Mouse (Mus musculus) left cerebral cortex, adult 8-10 months (tissue): ENCODE data around the gene Aebp2. TPM values are rescaled to one million over a fixed set of nuclear protein-coding genes. Genes with fewer than 3 reads are reported as not detected.
"Not testable (repeated sequence)": the region's sequence is repeated elsewhere in the genome, so short reads cannot be mapped to it uniquely, and the experiment has no call there.

Experiments used
- DNase-seq, 2 experiments: peaks; one replicate each; pipeline ENCODE4 v3.0.0; 2022; ENCODE audit warnings: low spot score in 2 of 2
- total RNA-seq, 4 experiments: library from RNA; stranded (reverse); gene quantifications; 2 replicates each; pipeline ENCODE4 v1.2.4; 2022

Gene Aebp2
- 10 to 100 TPM; 64.8 to 73.9 (median 69.0) TPM for total RNA-seq

DNA sequence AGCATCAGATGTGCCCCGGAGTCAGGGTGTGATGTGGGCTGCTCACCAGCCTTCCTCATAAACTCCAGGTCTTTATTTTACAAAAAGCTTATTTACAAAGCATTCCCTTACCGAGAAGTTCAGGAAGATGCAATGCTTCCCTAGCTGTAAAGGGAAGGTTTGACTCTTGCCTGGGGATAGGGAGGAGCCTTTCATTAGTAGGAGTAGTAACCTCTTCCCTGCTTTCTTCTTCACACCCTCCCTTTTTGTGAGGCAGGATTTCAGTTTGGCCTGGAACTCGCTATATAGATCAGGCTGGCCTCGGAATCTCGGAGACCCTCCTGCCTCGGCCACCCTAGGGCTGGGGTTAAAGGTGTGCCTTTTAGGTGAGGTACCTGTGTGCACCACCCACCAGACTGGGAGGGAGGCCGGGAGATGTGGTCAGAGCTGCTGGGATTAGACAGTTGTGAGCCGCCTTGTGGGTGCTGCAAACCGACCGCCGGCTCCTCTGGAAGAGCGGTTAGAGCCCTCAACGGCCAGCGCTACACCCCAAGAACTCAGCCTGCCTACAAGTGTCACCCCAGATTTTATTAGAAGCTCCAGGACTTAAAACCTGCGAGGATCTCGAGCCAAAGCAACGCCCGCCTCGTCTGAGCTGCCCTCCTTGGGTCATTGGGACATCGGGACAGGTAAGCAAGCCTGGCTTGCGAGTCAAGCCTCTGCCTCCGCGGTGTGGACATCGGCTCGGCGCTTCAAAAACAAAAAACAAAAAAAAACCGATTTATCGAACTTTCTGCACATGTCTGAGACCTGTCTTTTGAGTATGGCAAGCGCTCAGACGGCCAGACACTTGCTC lies at the start of gene Aebp2:
Aebp2 (plus strand) TSS at position 273 of the 835 bp plus-strand sequence.
- peak in 1 of 2 experiments; percentile 43 for DNase-seq

DNA sequence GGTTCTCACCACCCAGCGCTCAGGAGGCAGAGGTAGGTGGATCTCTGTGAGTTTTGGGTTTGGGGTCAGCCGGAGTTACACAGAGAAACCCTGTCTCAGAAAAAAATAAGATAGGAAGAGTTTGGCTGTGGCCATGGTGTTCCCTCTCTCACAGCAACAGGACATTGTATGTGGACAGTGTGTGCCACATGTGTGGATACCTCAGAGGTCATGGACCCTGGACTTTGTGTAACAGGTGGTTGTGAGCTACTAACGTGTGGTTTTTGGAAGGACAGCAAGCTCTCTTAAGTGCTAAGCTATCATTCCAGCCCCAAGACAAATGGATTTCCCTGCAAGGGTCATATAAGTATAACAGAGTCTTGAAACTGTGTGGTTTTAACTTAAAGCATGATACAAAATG lies 47.5 kb upstream of the Aebp2 start:
- no peak for DNase-seq

DNA sequence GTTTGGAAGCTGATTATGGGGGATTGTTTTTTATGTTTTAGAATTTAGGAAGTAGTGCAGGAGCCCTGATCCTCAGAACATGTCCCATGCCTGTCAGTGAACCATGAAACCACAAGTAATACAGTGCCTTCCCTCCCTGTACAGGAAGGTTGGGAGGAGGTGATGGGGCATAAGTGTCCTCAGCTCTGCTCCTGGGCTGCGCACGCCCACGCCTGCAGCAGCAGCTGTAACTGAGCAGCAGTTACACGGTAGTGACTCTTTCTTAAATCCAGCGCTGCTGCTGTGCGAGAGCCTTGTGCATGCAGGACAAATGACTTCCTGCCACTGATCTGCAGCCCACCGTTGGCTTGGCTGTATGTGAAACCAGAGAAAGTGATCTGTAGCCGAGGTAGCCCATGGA lies 46.3 kb upstream of the Aebp2 start:
- no peak for DNase-seq

DNA sequence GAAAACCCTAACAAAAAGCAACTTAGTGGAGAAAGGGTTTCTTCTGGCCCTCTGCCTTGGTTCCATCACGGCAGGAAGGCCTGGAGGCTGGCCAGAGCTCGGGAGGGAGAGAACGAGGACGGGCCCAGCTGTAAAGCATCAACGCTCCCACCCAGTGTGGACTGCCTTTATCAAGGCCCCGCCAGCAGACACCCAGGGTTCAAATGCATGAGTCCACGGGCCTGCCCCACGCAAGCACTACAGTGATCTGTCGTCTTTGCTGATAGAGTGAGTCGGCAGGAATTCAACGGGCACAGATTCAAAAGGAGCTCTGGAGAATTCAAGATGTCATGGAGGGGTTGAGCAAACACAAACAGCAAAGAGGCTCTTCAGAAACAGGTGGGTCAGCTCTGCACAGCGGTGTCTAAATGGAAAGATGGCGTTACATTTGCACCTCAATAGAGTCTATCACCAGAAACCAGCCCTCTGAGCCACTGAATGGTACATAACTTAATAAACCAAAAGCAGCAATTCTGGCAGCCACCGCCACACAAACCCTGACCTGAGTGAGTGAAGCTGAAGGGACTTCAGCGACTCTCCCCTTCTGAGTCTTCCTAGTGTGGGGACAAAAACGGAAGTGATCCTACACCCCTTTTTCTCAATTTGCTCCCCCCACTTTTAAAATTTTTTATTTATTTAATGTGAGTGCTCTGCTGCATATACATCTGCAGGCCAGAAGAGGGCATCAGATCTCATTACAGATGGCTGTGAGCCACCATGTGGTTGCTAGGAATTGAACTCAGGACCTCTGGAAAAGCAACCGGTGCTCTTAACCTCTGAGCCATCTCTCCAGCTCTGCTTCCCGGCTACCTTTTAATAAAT lies 45.3 kb upstream of the Aebp2 start:
- no peak for DNase-seq

DNA sequence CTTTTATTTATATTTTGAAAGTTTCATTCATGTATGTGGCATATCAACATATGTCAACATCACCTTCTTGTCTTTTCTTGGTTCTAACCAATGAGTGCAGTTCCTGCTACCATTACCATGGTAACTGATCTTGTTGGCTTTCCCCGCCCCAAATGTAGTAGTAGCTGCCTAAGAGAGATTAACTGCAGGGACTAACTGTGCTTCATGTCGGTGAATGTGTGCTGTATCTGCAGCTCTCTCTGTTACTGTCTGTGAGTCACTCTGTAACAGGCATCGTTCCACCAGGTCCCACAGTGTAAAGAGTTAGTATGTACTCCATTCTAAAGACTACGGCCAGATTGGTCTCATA lies 44.7 kb upstream of the Aebp2 start:
- DNase-seq: no peak

DNA sequence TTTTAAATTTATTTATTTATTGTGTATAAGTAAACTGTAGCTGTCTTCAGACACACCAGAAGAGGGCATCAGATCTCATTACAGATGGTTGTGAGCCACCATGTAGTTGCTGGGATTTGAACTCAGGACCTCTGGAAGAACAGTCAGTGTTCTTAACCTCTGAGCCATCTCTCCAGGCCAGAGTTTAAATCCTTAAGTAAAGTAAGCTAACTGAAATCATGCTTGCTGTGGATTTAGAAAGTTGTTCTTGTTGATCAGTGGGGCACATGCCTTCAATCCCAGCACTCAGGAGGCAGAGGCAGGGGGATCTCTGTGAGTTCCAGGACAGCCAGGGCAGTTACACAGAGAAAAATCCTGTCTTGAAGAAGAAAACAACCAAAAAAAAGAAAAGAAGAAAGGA lies 43.5 kb upstream of the Aebp2 start:
- DNase-seq: not testable (repeated sequence)

GRCm38 (mm10) chr6:140580170-140580569 lies 42.3 kb upstream of the Aebp2 start:
- DNase-seq: no peak

DNA sequence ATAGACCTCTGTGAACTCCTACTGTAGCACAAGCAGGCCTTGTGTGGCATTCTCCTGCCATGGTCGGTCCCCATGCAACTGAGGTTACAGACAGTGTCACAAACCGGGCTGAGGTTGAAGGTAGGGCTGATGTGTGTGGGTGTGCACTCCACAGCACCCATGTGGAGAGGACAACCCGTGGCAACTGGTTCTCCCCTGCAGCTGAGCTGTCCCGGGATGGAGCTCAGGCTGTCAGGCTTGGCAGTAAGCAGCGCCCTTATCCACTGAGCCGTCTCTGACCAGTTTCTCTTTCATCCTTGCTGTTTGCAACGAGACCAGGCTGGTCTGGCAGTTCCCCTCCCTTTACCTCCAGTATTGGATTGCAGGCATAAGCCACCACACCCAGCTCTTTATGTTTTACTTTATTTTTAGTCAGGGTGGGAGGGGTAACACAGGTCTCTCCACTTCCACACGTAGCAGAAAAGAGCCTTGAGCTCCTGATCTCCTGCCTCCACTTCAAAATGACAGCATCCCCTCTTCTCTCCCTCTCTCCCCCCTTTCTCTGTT lies 35.7 kb upstream of the Aebp2 start:
- no peak for DNase-seq

DNA sequence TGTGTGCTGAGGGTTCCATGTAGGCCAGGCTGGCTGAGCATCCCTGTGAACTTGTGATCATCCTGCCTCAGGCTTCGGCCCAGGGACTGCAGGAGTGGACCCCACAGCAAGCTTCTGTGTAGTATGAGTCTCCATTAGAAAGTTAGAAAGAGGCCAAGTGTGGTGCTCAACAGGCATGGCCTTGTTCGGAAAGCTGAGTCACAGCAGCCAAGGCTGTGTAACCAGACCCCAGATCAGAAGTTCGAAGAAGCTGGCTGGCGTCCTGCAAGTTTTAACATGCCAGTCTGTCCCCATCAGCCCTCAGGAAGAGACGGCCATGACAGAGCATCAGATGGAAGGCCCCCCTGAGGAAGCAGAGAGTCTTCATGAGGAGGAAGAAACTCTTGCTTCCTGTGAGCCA lies 31.1 kb upstream of the Aebp2 start:
- no peak for DNase-seq

DNA sequence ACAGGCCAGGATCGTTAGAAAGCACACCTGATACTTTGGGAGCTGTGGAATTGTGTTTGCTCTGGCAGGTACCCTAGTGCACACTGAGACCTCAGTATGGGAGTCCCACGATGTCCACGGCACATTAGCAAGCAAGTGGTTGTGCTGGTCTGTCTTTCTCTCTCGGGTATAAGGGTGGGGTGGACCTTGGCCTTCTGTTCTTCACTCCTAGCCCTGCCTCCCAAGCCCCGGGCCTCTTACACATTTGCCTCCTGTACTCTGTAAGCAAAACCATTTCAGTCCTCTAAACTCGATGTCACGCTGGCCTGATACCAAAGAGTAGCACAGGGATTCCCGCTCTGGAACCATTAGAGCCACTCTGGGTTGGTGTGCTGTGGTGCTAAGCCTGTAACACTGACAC lies 29.8 kb upstream of the Aebp2 start:
- no peak for DNase-seq

DNA sequence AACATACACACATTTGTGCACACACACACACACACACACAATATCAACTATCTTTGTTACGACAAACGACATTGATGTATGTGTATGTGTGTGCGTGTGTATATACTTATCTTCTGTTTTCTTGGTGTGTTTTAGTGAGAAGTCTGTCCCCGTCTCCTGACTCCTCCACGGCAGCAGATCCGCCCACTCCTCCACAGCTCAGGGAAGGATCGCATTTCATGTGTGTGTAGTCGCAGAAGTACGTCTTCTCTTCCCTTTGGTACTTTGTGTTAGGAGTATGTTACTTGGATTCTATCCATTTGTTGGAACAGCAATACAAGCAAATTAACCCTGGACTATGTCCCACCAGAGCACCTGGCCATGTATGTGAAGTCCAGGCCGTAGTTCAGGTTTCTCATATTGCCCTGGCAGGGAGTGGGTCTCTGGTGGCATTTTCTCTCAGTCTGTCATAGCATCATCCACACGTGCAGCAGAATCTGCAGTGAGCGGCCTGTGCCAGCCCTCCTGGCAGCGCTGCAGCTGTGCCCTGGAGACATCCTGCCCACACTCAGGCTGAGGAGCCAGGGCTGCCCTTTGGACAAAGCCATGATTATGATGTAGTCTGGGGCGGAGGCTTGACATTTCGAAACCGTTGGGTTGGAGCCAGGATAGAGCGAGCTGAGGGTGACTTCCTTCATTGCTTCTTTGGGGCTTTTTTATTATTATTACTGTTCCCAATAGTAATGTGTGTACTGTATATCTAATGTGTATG lies 28.9 kb upstream of the Aebp2 start:
- peak in 1 of 2 experiments; percentile 66 for DNase-seq

- DNase-seq: not testable (repeated sequence)
Observed at GRCm38 (mm10) chr6:140595551-140595950, 26.9 kb upstream of the Aebp2 start.

- no peak for DNase-seq
Observed at GRCm38 (mm10) chr6:140597381-140598329, 24.8 kb upstream of the Aebp2 start.

DNA sequence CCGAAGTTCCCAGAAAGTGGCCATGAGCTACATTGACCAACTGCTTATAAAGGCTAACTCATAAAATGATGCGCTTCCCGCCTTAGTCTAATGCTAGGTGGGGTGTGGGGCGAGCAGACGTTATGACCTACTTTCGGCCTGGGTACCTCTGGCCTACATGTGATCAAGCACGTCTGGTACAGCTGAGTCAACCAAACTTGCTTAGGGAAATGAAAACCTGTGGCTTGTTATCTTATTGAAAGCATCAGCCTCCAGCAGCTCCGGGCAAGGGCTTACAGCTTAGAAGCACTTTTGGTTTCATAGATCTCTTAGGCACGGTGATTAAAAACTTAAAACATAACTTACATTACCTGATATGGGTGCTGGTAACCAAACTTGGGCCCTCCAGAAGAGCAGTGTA lies 23.9 kb upstream of the Aebp2 start:
- DNase-seq: no peak

- no peak for DNase-seq
Observed at GRCm38 (mm10) chr6:140599337-140599736, 23.1 kb upstream of the Aebp2 start.

GRCm38 (mm10) chr6:140600671-140601070 lies 21.8 kb upstream of the Aebp2 start:
- not testable (repeated sequence) for DNase-seq

GRCm38 (mm10) chr6:140601175-140601574 lies 21.3 kb upstream of the Aebp2 start:
- DNase-seq: no peak

DNA sequence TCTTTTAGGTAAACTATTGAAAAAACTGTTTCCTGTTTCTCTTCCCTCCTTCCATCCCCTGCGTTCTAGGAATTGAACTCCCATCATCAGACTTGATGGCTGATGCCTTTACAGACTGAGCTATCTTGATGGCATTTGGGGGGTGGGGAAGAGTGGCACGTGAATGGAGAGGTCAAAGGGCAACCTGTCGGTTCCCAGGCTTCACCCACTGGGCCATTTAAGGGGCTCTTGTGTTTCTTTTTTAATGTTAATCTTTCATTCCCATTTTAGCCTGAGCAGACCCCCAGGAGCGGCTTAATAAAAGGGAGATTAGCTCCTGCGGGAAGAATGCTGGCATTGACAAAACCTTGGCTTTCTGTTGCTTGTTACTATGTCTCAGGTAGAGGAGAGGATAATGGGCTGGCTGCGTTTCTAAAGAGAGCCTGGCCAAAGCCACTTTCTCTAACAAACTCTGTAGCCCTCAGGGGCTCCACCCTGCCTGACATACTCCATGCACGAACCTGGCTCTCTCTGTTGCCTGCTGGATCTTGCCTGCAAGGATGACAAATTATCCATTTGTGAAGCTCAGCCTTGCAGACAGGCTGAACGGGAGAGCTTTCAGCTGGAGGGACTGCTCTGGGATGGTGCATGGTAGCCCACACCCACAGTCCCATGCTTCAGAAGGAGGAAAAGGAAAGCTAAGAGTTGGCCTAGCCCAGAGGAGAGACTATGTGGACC lies 19.1 kb upstream of the Aebp2 start:
- DNase-seq: no peak

DNA sequence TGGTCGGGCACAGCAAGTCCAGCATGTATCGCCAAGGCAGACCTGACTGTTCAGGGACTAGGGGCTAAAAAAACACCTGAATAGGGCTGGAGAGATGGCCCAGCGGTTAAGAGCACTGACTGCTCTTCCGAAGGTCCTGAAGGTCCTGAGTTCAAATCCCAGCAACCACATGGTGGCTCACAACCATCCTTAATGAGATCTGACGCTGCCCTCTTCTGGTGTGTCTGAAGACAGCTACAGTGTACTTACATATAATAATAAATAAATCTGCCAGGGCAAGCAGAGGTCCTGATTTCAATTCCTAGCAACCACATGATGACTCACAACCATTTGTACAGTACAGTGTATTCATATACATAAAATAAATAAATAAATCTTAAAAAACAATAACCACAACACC lies 17.3 kb upstream of the Aebp2 start:
- not testable (repeated sequence) for DNase-seq

DNA sequence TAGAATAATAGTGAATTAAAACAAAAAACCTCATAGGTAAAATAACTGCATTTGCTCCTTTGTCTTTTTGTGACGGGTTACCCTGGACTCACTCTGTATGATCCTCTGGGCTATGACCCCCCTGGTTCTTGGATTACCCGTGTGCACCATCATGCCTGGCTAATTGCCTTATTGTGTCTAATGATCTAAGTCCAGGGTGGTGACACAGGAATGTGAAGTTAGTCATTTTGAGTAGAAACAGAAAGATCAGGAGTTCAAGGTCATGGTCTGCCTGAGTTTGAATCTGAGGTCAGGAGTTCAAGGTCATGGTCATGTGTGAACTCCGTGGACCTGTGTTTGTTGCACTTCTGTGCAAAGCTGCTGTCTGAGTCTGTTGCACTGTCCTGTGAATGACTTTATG lies 16.7 kb upstream of the Aebp2 start:
- DNase-seq: no peak
